Mouse (Mus musculus): Measurements from ENCODE around the gene Ankrd52. TPM values are rescaled to one million over a fixed set of nuclear protein-coding genes. Genes with fewer than 3 reads are reported as not detected.

Ankrd52 gene
- polyA plus RNA-seq, 1 experiment from 2014 or later: 6.8 TPM

GRCm38 (mm10) chr10:128367899-128368401 is 9.0 kb upstream of the Ankrd52 start:
- no peaks in the 10 kb centered on the region for H3K27me3 ChIP-seq (replicated peaks; ENCODE audit: control insufficient read depth, insufficient read depth, low read length)
- no peak for ATAC-seq
- no peak for DNase-seq (ENCODE audit: low spot score)
- H3K27ac ChIP-seq (ENCODE audit: low read depth, low read length): peak overlapping the region; percentile 95
- WGBS: 13% methylated on average over 19 of the region's 19 CpGs
- no peaks in the 10 kb centered on the region for H3K9me3 ChIP-seq (replicated peaks; ENCODE audit: control insufficient read depth, low read length)
- H3K4me2 ChIP-seq (ENCODE audit: low read length): peak overlapping the region; percentile 94
- peak overlapping the region; percentile 73 for H3K9ac ChIP-seq (ENCODE audit: low read length)
- peak overlapping the region; percentile 64 for H3K4me3 ChIP-seq (ENCODE audit: low read depth, low read length)
- peaks cover 23% of the 10 kb centered on the region for H3K36me3 ChIP-seq (ENCODE audit: control insufficient read depth, insufficient read depth, low read length)
- peaks cover 8% of the 10 kb centered on the region; the same call in 1 of the 2 replicates for H3K4me1 ChIP-seq (ENCODE audit: control insufficient read depth, insufficient read depth, low read length)

- Histone ChIP-seq H3K27ac (ENCODE audit: low read depth, low read length) (peak within 1 kb of the TSS; percentile 95), H3K4me1 (ENCODE audit: control insufficient read depth, insufficient read depth, low read length) (peaks cover 8% of the 10 kb centered on the region; the same call in 1 of the 2 replicates), H3K36me3 (ENCODE audit: control insufficient read depth, insufficient read depth, low read length) (peaks cover 16% of the 10 kb centered on the region), H3K9ac (ENCODE audit: low read length) (peak within 1 kb of the TSS; percentile 73), H3K27me3 (replicated peaks; ENCODE audit: control insufficient read depth, insufficient read depth, low read length) (no peaks in the 10 kb centered on the region), H3K9me3 (replicated peaks; ENCODE audit: control insufficient read depth, low read length) (no peaks in the 10 kb centered on the region), H3K4me2 (ENCODE audit: low read length) (peak within 1 kb of the TSS; percentile 94), H3K4me3 (ENCODE audit: low read depth, low read length) (peak within 1 kb of the TSS; percentile 64)
- WGBS: under 1% methylated on average over 83 of the region's 87 CpGs
- ATAC-seq (peak; percentile 95), DNase-seq (ENCODE audit: low spot score) (peak; percentile 96)
Measured at GRCm38 (mm10) chr10:128368402-128369217, 8.3 kb upstream of the Ankrd52 start, which contains the start of gene Coq10a. TSS of gene Coq10a (minus strand) at chr10:128368997.

- Histone ChIP-seq H3K4me1 (ENCODE audit: control insufficient read depth, insufficient read depth, low read length) (peaks cover 8% of the 10 kb centered on the region; the same call in 1 of the 2 replicates), H3K36me3 (ENCODE audit: control insufficient read depth, insufficient read depth, low read length) (peaks cover 12% of the 10 kb centered on the region), H3K4me2 (ENCODE audit: low read length) (peak overlapping the region; percentile 94), H3K4me3 (ENCODE audit: low read depth, low read length) (peak overlapping the region; percentile 64), H3K27ac (ENCODE audit: low read depth, low read length) (peak overlapping the region; percentile 95), H3K27me3 (replicated peaks; ENCODE audit: control insufficient read depth, insufficient read depth, low read length) (no peaks in the 10 kb centered on the region), H3K9me3 (replicated peaks; ENCODE audit: control insufficient read depth, low read length) (no peaks in the 10 kb centered on the region), H3K9ac (ENCODE audit: low read length) (peak overlapping the region; percentile 73)
- DNase-seq (ENCODE audit: low spot score): no peak
- WGBS: 7% methylated on average over 9 of the region's 9 CpGs
- no peak for ATAC-seq
Measured at GRCm38 (mm10) chr10:128369218-128369543, 7.7 kb upstream of the Ankrd52 start.

- no peaks in the 10 kb centered on the region for H3K27me3 ChIP-seq (replicated peaks; ENCODE audit: control insufficient read depth, insufficient read depth, low read length)
- H3K27ac ChIP-seq (ENCODE audit: low read depth, low read length): peak overlapping the region; percentile 95
- no peaks in the 10 kb centered on the region for H3K9me3 ChIP-seq (replicated peaks; ENCODE audit: control insufficient read depth, low read length)
- H3K4me1 ChIP-seq (ENCODE audit: control insufficient read depth, insufficient read depth, low read length): peaks cover 8% of the 10 kb centered on the region; the same call in 1 of the 2 replicates
- peak overlapping the region; percentile 64; the same call in 1 of the 2 replicates for H3K4me3 ChIP-seq (ENCODE audit: low read depth, low read length)
- DNase-seq (ENCODE audit: low spot score) (no peak), ATAC-seq (no peak)
- H3K36me3 ChIP-seq (ENCODE audit: control insufficient read depth, insufficient read depth, low read length): peaks cover 10% of the 10 kb centered on the region
- 80% methylated on average over 6 of the region's 6 CpGs for WGBS
- peak overlapping the region; percentile 94 for H3K4me2 ChIP-seq (ENCODE audit: low read length)
- H3K9ac ChIP-seq (ENCODE audit: low read length): peak overlapping the region; percentile 73; the same call in 1 of the 2 replicates
Measured at GRCm38 (mm10) chr10:128369599-128369998, 7.3 kb upstream of the Ankrd52 start.

- H3K4me1 ChIP-seq (ENCODE audit: control insufficient read depth, insufficient read depth, low read length): peaks cover 8% of the 10 kb centered on the region; the same call in 1 of the 2 replicates
Measured at GRCm38 (mm10) chr10:128370021-128370420, 6.9 kb upstream of the Ankrd52 start.

GRCm38 (mm10) chr10:128370601-128371000 is 6.3 kb upstream of the Ankrd52 start:
- no peak overlapping the region for H3K4me3 ChIP-seq (ENCODE audit: low read depth, low read length)
- H3K4me1 ChIP-seq (ENCODE audit: control insufficient read depth, insufficient read depth, low read length): peaks cover 8% of the 10 kb centered on the region; the same call in 1 of the 2 replicates
- ATAC-seq (no peak), DNase-seq (ENCODE audit: low spot score) (no peak)
- H3K9me3 ChIP-seq (replicated peaks; ENCODE audit: control insufficient read depth, low read length): no peaks in the 10 kb centered on the region
- H3K36me3 ChIP-seq (ENCODE audit: control insufficient read depth, insufficient read depth, low read length): peaks cover 3% of the 10 kb centered on the region; the same call in 1 of the 2 replicates
- no peak overlapping the region for H3K9ac ChIP-seq (ENCODE audit: low read length)
- H3K27me3 ChIP-seq (replicated peaks; ENCODE audit: control insufficient read depth, insufficient read depth, low read length): no peaks in the 10 kb centered on the region
- 54% methylated on average over 4 of the region's 4 CpGs for WGBS
- H3K4me2 ChIP-seq (ENCODE audit: low read length): no peak overlapping the region
- no peak overlapping the region for H3K27ac ChIP-seq (ENCODE audit: low read depth, low read length)

More at GRCm38 (mm10) chr10:128370021-128370420, 6.9 kb upstream of the Ankrd52 start:
- Histone ChIP-seq H3K4me2 (ENCODE audit: low read length) (no peak overlapping the region), H3K36me3 (ENCODE audit: control insufficient read depth, insufficient read depth, low read length) (peaks cover 7% of the 10 kb centered on the region), H3K4me3 (ENCODE audit: low read depth, low read length) (no peak overlapping the region), H3K9me3 (replicated peaks; ENCODE audit: control insufficient read depth, low read length) (no peaks in the 10 kb centered on the region), H3K9ac (ENCODE audit: low read length) (no peak overlapping the region), H3K27ac (ENCODE audit: low read depth, low read length) (no peak overlapping the region), H3K27me3 (replicated peaks; ENCODE audit: control insufficient read depth, insufficient read depth, low read length) (no peaks in the 10 kb centered on the region)
- ATAC-seq (no peak), DNase-seq (ENCODE audit: low spot score) (no peak)
- 58% methylated on average over 5 of the region's 6 CpGs for WGBS

- Histone ChIP-seq H3K4me2 (ENCODE audit: low read length) (no peak overlapping the region), H3K4me1 (ENCODE audit: control insufficient read depth, insufficient read depth, low read length) (peaks cover 8% of the 10 kb centered on the region; the same call in 1 of the 2 replicates), H3K9me3 (replicated peaks; ENCODE audit: control insufficient read depth, low read length) (no peaks in the 10 kb centered on the region), H3K27me3 (replicated peaks; ENCODE audit: control insufficient read depth, insufficient read depth, low read length) (no peaks in the 10 kb centered on the region), H3K4me3 (ENCODE audit: low read depth, low read length) (no peak overlapping the region), H3K9ac (ENCODE audit: low read length) (no peak overlapping the region), H3K36me3 (ENCODE audit: control insufficient read depth, insufficient read depth, low read length) (no peaks in the 10 kb centered on the region), H3K27ac (ENCODE audit: low read depth, low read length) (no peak overlapping the region)
- no peak for ATAC-seq
- whole genome bisulfite sequencing: 79% methylated on average over 5 of the region's 5 CpGs
- no peak for DNase-seq (ENCODE audit: low spot score)
Measured at GRCm38 (mm10) chr10:128372142-128372541, 4.8 kb upstream of the Ankrd52 start.

GRCm38 (mm10) chr10:128372989-128373748 is 3.7 kb upstream of the Ankrd52 start:
- DNase-seq (ENCODE audit: low spot score): no peak
- H3K9me3 ChIP-seq (replicated peaks; ENCODE audit: control insufficient read depth, low read length): no peaks in the 10 kb centered on the region
- WGBS: 92% methylated on average over 6 of the region's 6 CpGs
- H3K27ac ChIP-seq (ENCODE audit: low read depth, low read length): no peak overlapping the region
- no peak overlapping the region for H3K9ac ChIP-seq (ENCODE audit: low read length)
- H3K27me3 ChIP-seq (replicated peaks; ENCODE audit: control insufficient read depth, insufficient read depth, low read length): no peaks in the 10 kb centered on the region
- no peaks in the 10 kb centered on the region for H3K36me3 ChIP-seq (ENCODE audit: control insufficient read depth, insufficient read depth, low read length)
- H3K4me2 ChIP-seq (ENCODE audit: low read length): no peak overlapping the region
- ATAC-seq: no peak
- no peak overlapping the region for H3K4me3 ChIP-seq (ENCODE audit: low read depth, low read length)
- H3K4me1 ChIP-seq (ENCODE audit: control insufficient read depth, insufficient read depth, low read length): peaks cover 3% of the 10 kb centered on the region
